Mouse (Mus musculus): Measurements from ENCODE around the gene Cmip.

DNA sequence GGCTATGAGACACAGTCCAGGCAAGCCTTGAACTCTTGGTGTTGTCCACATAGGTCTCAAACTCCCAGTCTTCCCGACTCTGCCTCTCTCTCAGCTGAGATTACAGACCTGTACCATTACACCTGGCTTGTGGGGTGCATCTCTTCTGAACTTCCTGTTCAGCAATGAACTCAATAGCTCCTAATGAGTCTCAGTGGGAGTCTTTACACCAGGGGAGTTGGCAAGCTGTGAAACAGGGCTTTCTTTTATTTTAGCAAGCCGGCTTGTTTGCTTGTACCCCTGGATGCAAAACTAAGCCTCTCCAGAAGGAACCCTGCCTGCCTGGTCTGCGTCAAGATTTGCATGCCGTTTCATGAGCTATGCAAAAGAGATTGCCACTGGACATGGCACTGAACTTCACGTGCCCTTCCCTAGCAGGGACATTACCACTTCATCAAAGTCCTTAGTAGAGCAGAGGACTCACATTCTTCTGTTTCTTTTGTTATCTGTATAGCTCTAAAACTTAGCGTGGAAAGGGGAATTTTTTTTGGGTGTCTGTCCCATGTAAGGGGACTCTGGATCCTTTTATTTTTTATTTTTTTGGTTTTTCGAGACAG, 5.7 kb upstream of the Cmip start:
- TF ChIP-seq E2F4 (IDR thresholded peaks at IDR 0.05; ENCODE audit: insufficient read depth) (no peak), POLR2A (IDR thresholded peaks at IDR 0.05; ENCODE audit: insufficient read length, low read depth) (no peak), USF1 (IDR thresholded peaks at IDR 0.05; ENCODE audit: low read depth) (no peak), CEBPB (IDR thresholded peaks at IDR 0.05; ENCODE audit: insufficient read depth, poor library complexity, severe bottlenecking) (no peak)
